Mouse (Mus musculus): ENCODE results near the gene Slc35b1.

Slc35b1 gene

DNA sequence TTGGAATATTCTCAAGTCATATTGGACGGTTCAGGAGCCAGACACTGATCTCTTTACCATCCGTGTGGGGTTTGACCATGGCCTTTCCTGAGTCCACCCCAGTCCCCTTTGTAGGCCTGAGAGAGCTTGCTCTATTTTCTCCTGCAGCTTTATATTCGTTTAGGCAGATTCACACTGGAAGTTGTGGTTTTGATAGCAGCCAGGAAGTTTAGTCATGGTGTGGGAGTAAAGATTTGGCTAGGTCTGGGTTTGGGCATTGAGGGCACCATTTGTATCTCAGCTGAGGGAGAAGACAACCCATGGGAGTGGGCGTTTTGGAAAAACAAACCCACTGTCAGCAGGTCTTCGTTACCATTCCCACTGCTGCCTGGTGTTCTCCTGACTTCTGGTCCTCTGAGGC lies 4.9 kb upstream of the Slc35b1 start:
- TF ChIP-seq GATA4 (IDR thresholded peaks at IDR 0.05; ENCODE audit: insufficient replicate concordance, low read length) = no peak

DNA sequence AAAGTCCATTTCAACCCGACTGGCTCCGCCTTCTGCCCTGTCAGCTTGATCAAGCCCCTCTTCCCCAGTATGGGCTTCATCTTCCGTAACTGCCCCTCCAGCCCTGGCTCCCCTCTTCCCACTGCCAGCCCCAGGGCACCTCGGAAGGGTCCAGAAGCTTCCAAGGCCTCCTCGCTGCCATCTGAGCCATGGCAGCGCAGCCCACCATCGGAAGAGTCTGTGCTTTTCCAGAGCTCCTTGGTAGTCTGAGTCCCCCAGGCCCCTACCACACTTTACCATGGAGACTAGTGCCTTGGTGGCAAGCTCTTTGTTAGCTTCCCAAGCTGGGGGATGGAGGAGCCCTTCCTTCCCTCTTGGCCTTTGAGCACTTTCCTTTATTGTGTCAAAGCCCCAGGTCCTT lies 3.8 kb upstream of the Slc35b1 start:
- no peak for TF ChIP-seq GATA4 (IDR thresholded peaks at IDR 0.05; ENCODE audit: insufficient replicate concordance, low read length)

DNA sequence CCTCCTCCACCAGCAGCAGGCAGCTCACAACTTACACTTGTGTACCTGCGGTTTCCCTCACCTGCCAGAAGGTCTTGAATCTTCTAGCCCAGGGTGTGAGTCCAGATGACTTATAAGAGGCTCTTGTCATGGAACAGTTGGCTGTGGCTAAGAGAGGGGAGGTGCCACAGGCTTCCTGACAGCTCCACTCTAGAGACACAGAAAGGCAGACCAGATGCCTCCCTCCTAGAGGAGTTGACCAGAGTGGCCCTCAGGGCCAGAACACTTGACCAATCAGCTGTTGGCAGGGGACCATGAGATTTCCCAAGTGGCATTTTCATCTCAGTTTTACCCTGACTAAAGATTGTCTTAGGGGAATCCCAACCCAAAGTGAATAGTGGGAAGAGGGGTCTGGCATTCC lies 3.3 kb upstream of the Slc35b1 start:
- TF ChIP-seq GATA4 (IDR thresholded peaks at IDR 0.05; ENCODE audit: insufficient replicate concordance, low read length) = no peak

DNA sequence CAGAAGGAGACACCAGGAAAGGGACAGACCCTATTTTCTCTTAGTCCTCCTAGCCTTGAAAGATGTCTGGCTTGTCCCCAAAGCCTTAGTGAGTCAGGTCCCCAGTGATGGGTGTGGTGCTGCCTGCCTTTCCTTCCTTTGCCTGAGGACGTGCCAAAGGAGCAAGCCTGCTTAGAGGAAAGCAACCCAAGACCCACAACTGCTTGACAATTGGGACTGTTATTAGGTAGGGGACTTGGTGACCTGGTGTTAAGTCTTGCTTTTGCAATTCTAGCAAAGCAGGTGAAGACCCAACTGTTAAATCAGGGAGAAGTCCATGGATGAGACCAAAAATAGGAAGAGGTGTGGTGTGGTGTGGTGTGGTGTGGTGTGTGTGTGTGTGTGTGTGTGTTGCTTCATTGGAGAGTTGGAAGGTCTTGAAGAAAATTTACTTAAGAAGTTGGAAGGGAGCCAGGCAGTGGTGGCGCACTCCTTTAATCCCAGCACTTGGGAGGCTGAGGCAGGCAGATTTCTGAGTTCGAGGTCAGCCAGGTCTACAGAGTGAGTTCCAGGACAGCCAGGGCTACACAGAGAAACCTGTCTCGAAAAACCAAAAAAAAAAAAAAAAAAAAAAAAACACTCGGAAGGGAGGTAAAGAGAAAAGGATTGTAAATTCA lies 1.0 kb upstream of the Slc35b1 start:
- no peak for TF ChIP-seq GATA4 (IDR thresholded peaks at IDR 0.05; ENCODE audit: insufficient replicate concordance, low read length)

DNA sequence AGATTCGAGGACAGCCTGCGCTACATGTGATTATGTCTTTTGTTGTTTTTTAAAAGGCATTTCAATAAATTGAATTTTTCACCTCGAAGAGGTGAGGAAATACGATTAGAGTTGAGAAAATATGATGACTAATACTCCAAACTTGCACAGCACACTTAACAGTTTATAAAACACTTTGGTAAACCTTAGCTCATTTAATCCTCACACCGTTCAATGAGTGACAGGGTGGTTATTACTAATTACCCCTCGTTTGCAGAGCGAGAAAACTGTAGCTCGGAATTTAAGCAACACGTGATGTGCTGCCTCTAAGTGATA lies 531 bp upstream of the Slc35b1 start:
- TF ChIP-seq GATA4 (IDR thresholded peaks at IDR 0.05; ENCODE audit: insufficient replicate concordance, low read length) = no peak

DNA sequence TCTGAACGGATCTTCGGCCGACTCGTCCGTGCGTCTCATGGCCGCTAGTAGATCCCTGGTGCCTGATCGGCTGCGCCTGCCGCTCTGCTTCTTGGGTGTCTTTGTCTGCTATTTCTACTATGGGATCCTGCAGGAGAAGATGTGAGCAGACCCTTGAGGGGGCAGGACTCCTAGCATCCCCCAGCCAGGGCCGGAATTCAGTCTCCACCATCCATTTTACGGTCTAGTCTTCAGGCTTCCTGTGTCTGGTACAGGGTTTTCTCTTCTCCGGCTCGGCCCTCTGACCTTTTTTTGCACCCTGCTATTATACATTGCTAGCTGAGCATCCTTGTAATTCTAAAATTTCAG lies 455 bp downstream of the Slc35b1 start:
- TF ChIP-seq GATA4 (IDR thresholded peaks at IDR 0.05; ENCODE audit: insufficient replicate concordance, low read length) = no peak

DNA sequence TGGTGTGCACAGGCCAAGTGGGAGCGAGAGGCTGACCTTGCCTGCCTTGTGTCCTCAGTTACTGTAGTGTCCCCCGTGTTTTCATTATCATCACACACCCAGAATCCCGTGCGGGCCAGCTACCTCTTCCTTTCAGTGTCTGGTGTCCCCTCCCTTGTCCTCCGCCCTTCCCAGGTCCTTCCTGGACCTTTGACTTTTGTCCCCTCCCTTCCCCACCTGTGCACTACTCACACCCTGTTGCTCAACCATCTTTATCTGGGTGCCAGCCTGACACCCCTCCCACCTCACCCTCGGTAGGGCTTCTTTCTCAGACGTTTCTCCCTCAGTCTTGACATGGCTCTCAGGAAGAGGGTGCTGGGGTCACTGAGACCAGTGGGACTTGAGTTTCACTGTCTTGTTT lies 2.9 kb downstream of the Slc35b1 start:
- no peak for TF ChIP-seq GATA4 (IDR thresholded peaks at IDR 0.05; ENCODE audit: insufficient replicate concordance, low read length)

DNA sequence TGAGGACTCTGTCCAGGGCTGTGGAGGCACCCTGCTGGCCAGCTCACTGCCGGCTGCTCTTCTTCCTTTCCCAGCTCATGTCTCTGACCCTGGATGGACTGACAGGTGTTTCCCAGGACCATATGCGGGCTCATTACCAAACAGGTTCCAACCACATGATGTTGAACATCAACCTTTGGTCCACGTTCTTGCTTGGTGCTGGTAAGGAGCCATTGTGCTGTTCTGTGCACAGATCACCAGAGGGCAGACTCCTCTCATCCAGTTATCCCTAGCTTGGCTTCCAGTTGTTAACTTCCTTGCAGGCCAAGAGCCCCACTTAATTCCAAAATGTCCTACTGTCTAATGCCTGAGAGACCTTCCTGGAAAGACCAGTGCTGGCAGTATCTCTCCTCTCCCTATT lies 4.5 kb downstream of the Slc35b1 start:
- TF ChIP-seq GATA4 (IDR thresholded peaks at IDR 0.05; ENCODE audit: insufficient replicate concordance, low read length) = no peak

DNA sequence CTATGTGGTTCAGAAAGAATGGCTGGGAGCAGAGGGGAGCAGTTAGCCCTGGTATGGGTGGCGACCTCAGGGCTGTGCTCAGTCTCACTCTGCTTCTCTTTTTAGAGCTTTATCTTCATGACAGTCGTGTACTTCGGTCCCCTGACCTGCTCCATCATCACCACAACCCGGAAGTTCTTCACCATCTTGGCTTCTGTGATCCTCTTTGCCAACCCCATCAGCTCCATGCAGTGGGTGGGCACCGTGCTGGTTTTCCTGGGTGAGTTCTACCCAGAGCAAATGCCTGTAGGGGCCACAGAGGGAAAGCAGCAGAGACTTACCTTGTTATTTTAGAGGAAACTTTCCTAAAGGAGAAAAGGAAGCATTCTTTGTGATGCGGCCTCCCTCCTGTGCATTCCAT lies 5.9 kb downstream of the Slc35b1 start:
- no peak for TF ChIP-seq GATA4 (IDR thresholded peaks at IDR 0.05; ENCODE audit: insufficient replicate concordance, low read length)

DNA sequence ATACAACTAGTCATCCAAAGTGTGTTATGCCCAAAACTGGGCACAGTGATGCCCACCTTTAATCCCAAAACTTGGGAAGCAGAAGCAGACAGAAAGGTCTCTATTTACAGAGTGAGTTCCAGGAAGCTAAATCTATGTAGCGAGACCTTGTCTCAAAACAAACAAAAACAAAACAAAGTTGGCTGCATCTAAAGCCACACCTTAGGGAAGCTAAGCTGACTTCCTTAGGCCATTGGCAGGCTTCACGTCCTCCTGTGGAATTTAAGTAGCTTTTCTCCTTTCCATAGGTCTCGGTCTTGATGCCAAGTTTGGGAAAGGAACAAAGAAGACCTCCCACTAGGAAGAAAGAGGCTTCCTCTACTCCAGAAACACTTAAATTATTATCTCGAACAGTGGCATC lies 6.7 kb downstream of the Slc35b1 start:
- no peak for TF ChIP-seq GATA4 (IDR thresholded peaks at IDR 0.05; ENCODE audit: insufficient replicate concordance, low read length)

DNA sequence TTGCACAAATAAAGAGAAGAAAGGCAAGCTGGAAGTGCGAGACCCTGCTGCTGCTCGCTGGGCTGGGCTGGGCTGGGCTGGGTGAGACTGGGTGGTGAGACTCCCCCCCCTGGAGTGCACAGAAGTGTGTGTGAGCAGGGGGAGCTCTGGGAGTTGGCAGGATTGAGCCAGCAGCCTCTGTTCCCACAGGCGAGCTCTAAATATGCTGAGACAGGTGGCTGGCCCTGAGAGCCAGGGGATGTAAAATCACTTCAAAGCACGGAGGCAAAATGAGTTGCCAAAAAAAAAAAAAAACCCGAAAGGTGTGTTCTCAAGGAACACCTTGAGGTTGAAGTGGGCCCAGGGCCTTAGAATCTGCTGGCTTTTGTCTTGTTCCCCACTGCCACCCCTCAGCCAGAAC lies 7.3 kb downstream of the Slc35b1 start:
- TF ChIP-seq GATA4 (IDR thresholded peaks at IDR 0.05; ENCODE audit: insufficient replicate concordance, low read length) = no peak

DNA sequence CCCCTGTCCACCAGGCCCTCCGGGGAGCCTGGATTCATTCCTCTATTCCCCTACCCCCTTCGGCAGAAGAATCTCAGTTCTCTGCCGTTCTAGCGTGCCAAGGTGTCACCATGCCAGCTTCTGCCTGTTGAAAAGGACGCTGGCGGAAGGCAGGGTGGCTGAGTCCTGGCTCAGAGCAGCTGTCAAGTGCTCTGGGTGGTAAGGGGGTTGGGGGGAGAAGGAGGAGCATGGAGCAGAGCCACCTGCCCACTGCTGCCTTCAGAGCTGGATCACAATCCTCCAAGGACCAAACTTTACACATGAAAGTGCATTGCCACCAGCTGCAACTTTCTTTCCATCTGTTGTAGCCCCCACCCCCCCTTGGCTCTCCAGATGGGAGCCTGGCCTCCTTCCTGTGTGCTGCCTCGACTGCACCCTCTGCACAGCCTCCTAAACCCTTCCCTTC lies 7.8 kb downstream of the Slc35b1 start:
- TF ChIP-seq GATA4 (IDR thresholded peaks at IDR 0.05; ENCODE audit: insufficient replicate concordance, low read length) = no peak

DNA sequence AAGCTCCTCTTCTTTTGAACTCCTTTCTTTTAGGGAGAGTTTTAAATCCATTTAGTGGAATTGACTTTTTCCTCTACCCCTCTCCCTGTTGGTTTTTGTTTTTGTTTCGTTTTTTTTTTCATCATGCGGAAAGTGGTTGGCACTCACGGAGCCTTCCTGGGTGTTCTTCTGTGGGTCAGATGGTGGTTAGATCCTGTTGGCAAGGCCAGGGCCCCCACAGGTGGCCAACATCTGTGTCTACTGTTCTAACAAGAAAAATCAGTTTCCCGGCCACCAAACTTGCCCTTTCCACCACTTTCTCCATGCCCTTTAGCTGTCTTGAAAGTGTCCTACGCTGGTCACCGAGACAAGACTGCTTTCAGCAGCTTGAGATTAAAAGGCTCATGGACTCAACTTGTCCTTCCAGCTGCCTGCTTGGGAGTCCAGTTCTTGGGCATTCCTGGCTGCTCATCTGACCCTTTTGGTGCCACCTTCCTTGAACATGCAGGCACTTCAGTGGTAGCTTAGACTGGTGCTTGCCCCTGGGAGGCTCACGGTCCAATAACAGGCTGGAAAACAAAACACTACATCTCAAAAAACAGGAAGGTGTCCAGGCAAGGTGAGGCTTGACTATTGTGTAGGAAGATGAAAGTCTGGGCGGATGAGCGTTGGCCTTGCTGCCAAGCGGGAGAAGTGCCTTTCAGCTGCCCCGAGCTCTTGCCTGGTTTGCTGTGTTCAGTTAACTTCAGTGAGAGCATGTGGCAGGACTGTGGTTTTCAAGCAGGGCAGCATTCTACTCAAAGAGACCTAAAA lies 8.4 kb downstream of the Slc35b1 start:
- TF ChIP-seq GATA4 (IDR thresholded peaks at IDR 0.05; ENCODE audit: insufficient replicate concordance, low read length) = no peak

DNA sequence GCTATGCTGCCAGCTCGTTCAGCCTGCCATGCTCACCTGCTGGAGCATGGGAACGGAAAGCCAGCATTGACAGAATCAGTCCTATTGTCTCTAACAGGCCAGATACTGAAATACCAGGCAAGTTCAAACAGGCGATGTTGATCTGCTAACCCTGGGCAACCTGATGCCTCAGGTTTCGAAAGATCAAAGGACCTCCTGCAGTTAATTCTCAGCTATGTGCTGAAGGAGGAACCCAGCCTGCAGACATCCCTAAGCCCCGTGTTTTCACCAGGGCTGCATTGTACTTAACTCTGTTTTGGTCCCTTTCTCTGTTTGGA lies 9.0 kb downstream of the Slc35b1 start:
- TF ChIP-seq GATA4 (IDR thresholded peaks at IDR 0.05; ENCODE audit: insufficient replicate concordance, low read length) = no peak

DNA sequence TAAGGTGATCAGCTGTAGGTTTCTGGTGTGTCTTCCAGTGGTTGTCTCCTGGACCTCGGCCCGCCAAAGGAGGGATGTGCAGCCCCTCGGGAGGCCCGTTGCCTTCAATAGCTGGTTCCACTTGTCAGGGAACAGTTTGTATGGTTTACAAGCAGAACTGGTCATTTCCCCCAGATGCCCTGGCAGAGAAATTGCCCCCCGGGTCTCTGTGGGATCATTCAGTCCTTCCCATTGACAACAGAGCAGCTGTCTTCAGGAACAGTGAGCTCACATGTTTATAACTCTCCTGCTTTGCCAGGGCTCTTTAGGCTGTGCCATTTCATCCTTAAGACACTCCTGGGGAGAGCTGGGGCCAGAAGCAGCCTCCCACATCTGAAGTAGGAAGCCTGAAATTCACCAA lies 9.6 kb downstream of the Slc35b1 start:
- TF ChIP-seq GATA4 (IDR thresholded peaks at IDR 0.05; ENCODE audit: insufficient replicate concordance, low read length) = no peak

DNA sequence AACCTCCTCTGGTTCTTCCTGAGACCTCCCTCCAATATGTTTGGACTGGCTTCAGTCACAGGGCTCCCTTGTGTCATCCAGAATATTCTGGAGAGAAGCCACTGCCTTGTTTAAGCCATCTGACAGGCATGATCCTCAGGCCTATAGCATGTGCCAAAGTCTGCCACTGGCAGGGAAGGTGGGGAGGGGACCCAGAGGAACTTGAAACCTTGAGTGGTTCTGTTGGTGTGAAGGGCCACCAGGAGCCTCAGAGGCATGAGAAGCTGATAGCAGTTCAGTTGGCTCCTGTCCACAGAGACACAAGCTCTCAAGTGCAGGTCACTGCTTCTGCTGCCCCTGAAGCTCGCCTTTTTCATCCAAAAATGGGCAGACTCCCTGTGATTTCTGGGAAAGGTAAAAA lies 12.1 kb downstream of the Slc35b1 start:
- TF ChIP-seq GATA4 (IDR thresholded peaks at IDR 0.05; ENCODE audit: insufficient replicate concordance, low read length) = no peak
